Mouse (Mus musculus) kidney, embryonic 16.5 days (tissue): Measurements from ENCODE around the gene Gm6465. TPM values are rescaled to one million over a fixed set of nuclear protein-coding genes. Genes with fewer than 3 reads are reported as not detected.
"Not testable (repeated sequence)": the region's sequence is repeated elsewhere in the genome, so short reads cannot be mapped to it uniquely, and the experiment has no call there.

Experiments used
- ATAC-seq: fragments of 200-750 bp; cut with Nextera tagmentation; 2 replicates; pipeline ENCODE4 v1.8.0; 2017; ENCODE audit warnings: moderate TSS enrichment; ENCODE audit not compliant: low FRiP score, low TSS enrichment
- H3K27ac ChIP-seq: fragments of 300-500 bp; sonication (generic); 2 replicates; pipeline ENCODE4 v1.5.1; 2014; ENCODE audit warnings: low read length
- H3K27me3 ChIP-seq: fragments of 300-500 bp; sonication (generic); 2 replicates; pipeline ENCODE4 v1.6.1; 2014; ENCODE audit warnings: low read length, control low read depth, mixed read lengths; ENCODE audit not compliant: insufficient read depth
- H3K36me3 ChIP-seq: fragments of 300-500 bp; sonication (generic); 2 replicates; pipeline ENCODE4 v1.6.1; 2014; ENCODE audit warnings: low read length, control low read depth, mixed read lengths; ENCODE audit not compliant: insufficient read depth
- H3K4me1 ChIP-seq: fragments of 300-500 bp; sonication (generic); 2 replicates; pipeline ENCODE4 v1.6.1; 2014; ENCODE audit warnings: low read length, control low read depth, mixed read lengths; ENCODE audit not compliant: insufficient read depth
- H3K4me2 ChIP-seq: fragments of 300-500 bp; sonication (generic); replicated peaks from 2 replicates; pipeline ENCODE4 v1.6.1; 2014; ENCODE audit warnings: low read depth, low read length
- H3K4me3 ChIP-seq: fragments of 300-500 bp; sonication (generic); 2 replicates; pipeline ENCODE4 v1.5.1; 2014; ENCODE audit warnings: mild to moderate bottlenecking, low read length
- H3K9ac ChIP-seq: fragments of 300-500 bp; sonication (generic); replicated peaks from 2 replicates; pipeline ENCODE4 v1.6.1; 2014; ENCODE audit warnings: low read length
- H3K9me3 ChIP-seq: fragments of 300-500 bp; sonication (generic); 2 replicates; pipeline ENCODE4 v1.6.1; 2016; ENCODE audit warnings: low read length, control low read depth
- WGBS: fragments of 180-500 bp; shearing (Covaris S2); extraction: QIAGEN DNeasy Blood & Tissue Kit; methylation state at CpG from one replicate; pipeline ENCODE4 v1.1.7; 2014; 5-methylcytosine and 5-hydroxymethylcytosine counted together
- polyA plus RNA-seq: library from polyadenylated mRNA; unstranded; fragments of >200 nt; fragmentation: Nextera tagmentation; extraction: Ambion mirVana; gene quantifications from 2 replicates; pipeline ENCODE4 v1.2.1, GENCODE M21; 2015

Gene Gm6465
- polyA plus RNA-seq, result not detected in 2 replicates

DNA sequence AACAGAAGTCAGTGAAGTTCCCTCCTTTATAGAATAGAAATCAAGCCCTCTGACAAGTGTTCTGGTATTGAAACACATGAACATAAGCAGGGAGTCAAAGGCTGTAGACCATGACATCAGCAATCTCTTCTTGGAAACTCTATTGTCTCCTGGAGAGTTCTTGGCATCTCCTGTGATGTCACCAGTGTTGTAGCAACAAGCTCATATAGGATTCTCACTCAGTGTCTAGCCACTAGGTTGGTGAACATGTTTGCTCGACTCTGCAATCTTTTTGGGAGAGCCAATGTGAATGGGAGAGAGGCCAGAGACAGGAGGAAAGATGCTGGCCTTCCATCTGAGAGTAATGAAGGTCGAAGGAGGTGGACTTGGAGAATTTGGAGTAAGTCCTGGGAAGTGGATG is at the start of gene Gm6465:
TSS of gene Gm6465 (plus strand) at position 301 of the 400 bp plus-strand sequence.
- H3K4me2 ChIP-seq, H3K36me3 ChIP-seq, H3K27ac ChIP-seq, H3K9me3 ChIP-seq, ATAC-seq, H3K4me3 ChIP-seq, H3K9ac ChIP-seq, H3K4me1 ChIP-seq, H3K27me3 ChIP-seq: not testable (repeated sequence)
- 42% methylated on average over 1 of the region's 2 CpGs for WGBS

DNA sequence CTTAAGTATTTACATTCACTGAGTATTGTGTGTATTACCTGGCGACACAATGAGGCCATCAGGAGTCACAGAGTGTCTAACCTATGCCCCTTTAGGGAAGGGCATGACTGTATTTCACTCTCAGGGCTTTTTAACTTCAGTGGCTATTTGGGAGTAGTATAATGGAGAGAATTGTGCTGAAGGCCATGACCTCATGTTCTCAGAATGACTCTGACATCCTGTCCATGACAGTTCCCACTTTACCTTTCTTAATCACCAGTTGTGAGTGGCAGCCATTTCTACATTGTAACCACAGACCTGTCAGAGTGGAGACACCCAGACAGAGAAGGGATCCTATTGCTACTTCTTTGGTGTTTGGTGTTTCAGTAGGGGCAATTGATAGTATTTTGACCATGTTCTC is 485 bp downstream of the Gm6465 start:
- H3K4me1 ChIP-seq, H3K27me3 ChIP-seq, ATAC-seq, H3K36me3 ChIP-seq, H3K9ac ChIP-seq, H3K4me3 ChIP-seq, H3K9me3 ChIP-seq, H3K27ac ChIP-seq, H3K4me2 ChIP-seq: not testable (repeated sequence)
- 69% methylated on average over 1 of the region's 1 CpGs for WGBS

DNA sequence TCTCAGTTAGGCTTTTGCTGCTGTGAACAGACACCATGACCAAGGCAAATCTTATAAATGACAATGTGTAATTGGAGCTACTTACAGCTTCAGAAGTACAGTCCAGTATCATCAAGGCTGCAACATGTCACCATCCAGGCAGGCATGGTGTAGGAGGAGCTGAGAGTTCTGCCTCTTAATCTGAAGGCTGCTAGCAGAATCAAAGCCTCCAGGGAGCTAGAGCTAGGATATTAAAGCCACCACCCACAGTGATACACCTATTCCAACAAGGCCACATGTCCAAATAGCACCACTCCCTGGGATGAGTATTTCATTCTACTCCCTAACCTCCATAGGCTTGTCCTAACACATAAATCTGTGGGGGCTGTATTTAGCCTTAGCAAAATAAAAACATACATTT is 12.6 kb downstream of the Gm6465 start:
- H3K36me3 ChIP-seq, H3K27ac ChIP-seq, H3K4me1 ChIP-seq, H3K4me2 ChIP-seq, H3K9ac ChIP-seq, H3K9me3 ChIP-seq, H3K4me3 ChIP-seq, ATAC-seq, H3K27me3 ChIP-seq: not testable (repeated sequence)

Other genes starting within 250 kb of the Gm6465 start
- not detected in 2 replicates for gene Gm8922, start 163.6 kb upstream of the Gm6465 start, polyA plus RNA-seq
- gene Gm8926, start 75.0 kb upstream of the Gm6465 start, polyA plus RNA-seq, result not detected in 2 replicates
- not detected in 2 replicates for gene 4933402N22Rik, start 72.5 kb downstream of the Gm6465 start, polyA plus RNA-seq